Mouse (Mus musculus) cortical plate, adult 2 months (tissue): ENCODE measurements around the gene Tas2r135.

Experiments used
- CTCF ChIP-seq: fragments of 200-500 bp; IDR thresholded peaks from 2 replicates; pipeline ENCODE4 v1.5.1; 2011; ENCODE audit warnings: mild to moderate bottlenecking, control low read depth, low read length; ENCODE audit not compliant: insufficient read depth; ENCODE audit errors: extremely low read depth
- POLR2A ChIP-seq: fragments of 200-500 bp; IDR thresholded peaks from 2 replicates; pipeline ENCODE4 v1.6.1; 2011; ENCODE audit warnings: mild to moderate bottlenecking, low read length, control low read depth; ENCODE audit not compliant: insufficient read depth; ENCODE audit errors: extremely low read depth

DNA sequence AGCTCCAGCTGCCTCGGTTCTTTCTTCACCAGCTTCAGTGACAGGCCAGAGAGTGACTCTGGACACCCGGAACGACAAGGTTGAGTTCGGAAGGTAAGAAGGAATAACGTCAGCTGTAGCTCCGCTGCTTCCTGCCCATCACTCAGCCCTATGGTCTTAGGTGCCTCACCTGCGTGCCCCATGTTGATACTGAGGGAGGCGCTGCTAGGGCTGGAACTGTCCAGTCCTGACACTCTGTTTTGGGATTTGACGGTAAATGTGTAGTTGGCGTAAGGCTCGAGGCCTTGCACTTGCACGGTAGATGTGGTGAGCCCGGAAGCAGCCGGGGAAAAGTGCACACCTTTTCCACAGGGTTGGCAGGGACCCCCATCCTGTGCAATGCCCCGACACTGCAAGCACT lies 40.6 kb upstream of the Tas2r135 start:
- TF ChIP-seq POLR2A: no peak
- no peak for TF ChIP-seq CTCF
